Mouse (Mus musculus): ENCODE data around the gene Clstn3. TPM values are rescaled to one million over a fixed set of nuclear protein-coding genes. Genes with fewer than 3 reads are reported as not detected.

Gene Clstn3
- polyA plus RNA-seq, 1 experiment = 385 TPM

GRCm38 (mm10) chr6:124446024-124446423, 18.6 kb downstream of the Clstn3 start:
- Histone ChIP-seq H3K4me3 (replicated peaks; ENCODE audit: insufficient read depth, low read depth, low read length) (no peak overlapping the region), H3K27me3 (ENCODE audit: control insufficient read depth, insufficient read depth, low read length) (no peaks in the 10 kb centered on the region), H3K4me1 (ENCODE audit: control insufficient read depth, insufficient read depth, low read length) (peaks cover 9% of the 10 kb centered on the region), H3K27ac (ENCODE audit: insufficient read depth, low read length) (no peak overlapping the region)
- DNase-seq = no peak
- no peak for TF ChIP-seq CTCF (IDR thresholded peaks at IDR 0.05; ENCODE audit: borderline replicate concordance, insufficient read depth, low read depth, low read length)
- no peak for TF ChIP-seq POLR2A (IDR thresholded peaks at IDR 0.05; ENCODE audit: borderline replicate concordance, insufficient read depth, low read length)
- 96% methylated on average over 2 of the region's 2 CpGs for WGBS

DNA sequence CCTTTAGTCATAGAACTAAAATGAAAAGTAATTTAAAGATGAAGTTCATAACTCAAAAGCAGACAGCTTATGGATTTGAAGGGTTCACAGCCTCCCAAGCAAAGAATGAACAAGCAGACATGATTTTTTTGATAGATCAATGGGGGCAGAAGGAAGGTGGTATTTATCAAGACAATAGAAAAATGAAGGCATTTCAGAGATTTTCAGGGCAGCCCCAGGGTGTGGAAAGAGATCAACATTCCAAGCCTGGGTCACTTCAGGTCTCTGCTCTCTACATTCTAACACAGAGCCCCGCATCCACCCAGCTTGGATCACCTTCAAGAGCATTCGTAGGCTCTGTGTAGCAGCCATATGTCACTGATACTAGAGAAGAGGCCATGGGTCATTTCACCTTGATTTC, 21.3 kb downstream of the Clstn3 start:
- Histone ChIP-seq H3K27ac (ENCODE audit: insufficient read depth, low read length) (no peak overlapping the region), H3K4me1 (ENCODE audit: control insufficient read depth, insufficient read depth, low read length) (peaks cover 6% of the 10 kb centered on the region), H3K4me3 (replicated peaks; ENCODE audit: insufficient read depth, low read depth, low read length) (no peak overlapping the region), H3K27me3 (ENCODE audit: control insufficient read depth, insufficient read depth, low read length) (no peaks in the 10 kb centered on the region)
- DNase-seq = no peak
- no peak for TF ChIP-seq CTCF (IDR thresholded peaks at IDR 0.05; ENCODE audit: borderline replicate concordance, insufficient read depth, low read depth, low read length)
- WGBS = 23% methylated on average over 2 of the region's 2 CpGs

DNA sequence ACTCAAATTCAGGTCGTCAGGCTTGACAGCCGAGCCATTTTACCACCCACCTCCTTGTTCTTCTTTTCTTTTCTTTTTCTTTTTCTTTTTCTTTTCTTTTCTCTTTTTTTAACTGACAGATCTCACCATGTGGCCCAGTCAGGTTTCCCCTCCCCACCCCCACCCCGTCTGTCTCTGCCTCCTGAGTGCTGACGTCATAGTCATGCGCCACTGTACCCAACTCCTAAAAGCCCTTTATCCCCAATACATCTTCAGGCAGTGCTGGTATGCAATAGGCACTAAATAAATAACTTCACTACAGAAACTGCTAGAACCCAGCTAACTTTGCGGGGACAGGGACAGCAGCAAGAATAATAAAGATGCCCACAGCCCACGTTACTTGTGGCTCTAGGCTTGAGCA, 28.3 kb downstream of the Clstn3 start:
- Histone ChIP-seq H3K4me3 (replicated peaks; ENCODE audit: insufficient read depth, low read depth, low read length) (no peak overlapping the region), H3K27ac (ENCODE audit: insufficient read depth, low read length) (no peak overlapping the region), H3K27me3 (ENCODE audit: control insufficient read depth, insufficient read depth, low read length) (no peaks in the 10 kb centered on the region), H3K4me1 (ENCODE audit: control insufficient read depth, insufficient read depth, low read length) (no peaks in the 10 kb centered on the region)
- DNase-seq = no peak
- WGBS = 62% methylated on average over 7 of the region's 7 CpGs
- no peak for TF ChIP-seq CTCF (IDR thresholded peaks at IDR 0.05; ENCODE audit: borderline replicate concordance, insufficient read depth, low read depth, low read length)
- no peak for TF ChIP-seq POLR2A (IDR thresholded peaks at IDR 0.05; ENCODE audit: borderline replicate concordance, insufficient read depth, low read length)

DNA sequence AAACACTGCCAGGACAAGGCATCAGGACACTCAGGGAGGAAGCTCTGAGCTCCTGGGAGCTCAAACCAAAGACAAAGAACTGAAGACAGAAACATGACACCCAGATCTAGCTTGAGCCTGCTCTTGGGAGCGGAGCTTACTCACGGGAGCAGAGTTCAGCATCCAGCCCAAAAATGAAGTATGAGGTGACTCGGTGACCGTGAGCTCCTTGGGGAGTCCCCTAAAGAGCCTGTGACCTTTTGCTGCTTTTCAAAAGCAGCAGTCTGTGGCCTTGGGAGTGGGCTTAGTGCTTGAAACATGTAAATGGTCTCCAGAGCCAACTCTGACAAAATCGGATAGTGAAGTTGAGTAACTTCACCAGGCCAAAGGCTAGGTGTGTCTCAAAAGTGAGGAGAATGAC, 29.4 kb downstream of the Clstn3 start:
- no peak for DNase-seq
- WGBS = 82% methylated on average over 5 of the region's 5 CpGs
- Histone ChIP-seq H3K27me3 (ENCODE audit: control insufficient read depth, insufficient read depth, low read length) (no peaks in the 10 kb centered on the region), H3K4me3 (replicated peaks; ENCODE audit: insufficient read depth, low read depth, low read length) (no peak overlapping the region), H3K27ac (ENCODE audit: insufficient read depth, low read length) (no peak overlapping the region), H3K4me1 (ENCODE audit: control insufficient read depth, insufficient read depth, low read length) (no peaks in the 10 kb centered on the region)
- TF ChIP-seq CTCF (IDR thresholded peaks at IDR 0.05; ENCODE audit: borderline replicate concordance, insufficient read depth, low read depth, low read length) (no peak), POLR2A (IDR thresholded peaks at IDR 0.05; ENCODE audit: borderline replicate concordance, insufficient read depth, low read length) (no peak)

- no peak for DNase-seq
Measured at GRCm38 (mm10) chr6:124433688-124434324, 30.8 kb downstream of the Clstn3 start.

GRCm38 (mm10) chr6:124430784-124431495, 33.7 kb downstream of the Clstn3 start:
- Histone ChIP-seq H3K27ac (ENCODE audit: insufficient read depth, low read length) (no peak overlapping the region), H3K27me3 (ENCODE audit: control insufficient read depth, insufficient read depth, low read length) (no peaks in the 10 kb centered on the region), H3K4me3 (replicated peaks; ENCODE audit: insufficient read depth, low read depth, low read length) (no peak overlapping the region), H3K4me1 (ENCODE audit: control insufficient read depth, insufficient read depth, low read length) (peaks cover 3% of the 10 kb centered on the region)
- whole genome bisulfite sequencing = 68% methylated on average over 8 of the region's 8 CpGs
- TF ChIP-seq CTCF (IDR thresholded peaks at IDR 0.05; ENCODE audit: borderline replicate concordance, insufficient read depth, low read depth, low read length) (no peak), POLR2A (IDR thresholded peaks at IDR 0.05; ENCODE audit: borderline replicate concordance, insufficient read depth, low read length) (no peak)
- no peak for DNase-seq

More at GRCm38 (mm10) chr6:124433688-124434324, 30.8 kb downstream of the Clstn3 start:
- no peaks in the 10 kb centered on the region for H3K4me1 ChIP-seq (ENCODE audit: control insufficient read depth, insufficient read depth, low read length)
- TF ChIP-seq POLR2A (IDR thresholded peaks at IDR 0.05; ENCODE audit: borderline replicate concordance, insufficient read depth, low read length) = no peak
- H3K4me3 ChIP-seq (replicated peaks; ENCODE audit: insufficient read depth, low read depth, low read length) = no peak overlapping the region
- H3K27ac ChIP-seq (ENCODE audit: insufficient read depth, low read length) = no peak overlapping the region
- no peaks in the 10 kb centered on the region for H3K27me3 ChIP-seq (ENCODE audit: control insufficient read depth, insufficient read depth, low read length)
- WGBS = 80% methylated on average over 8 of the region's 8 CpGs

DNA sequence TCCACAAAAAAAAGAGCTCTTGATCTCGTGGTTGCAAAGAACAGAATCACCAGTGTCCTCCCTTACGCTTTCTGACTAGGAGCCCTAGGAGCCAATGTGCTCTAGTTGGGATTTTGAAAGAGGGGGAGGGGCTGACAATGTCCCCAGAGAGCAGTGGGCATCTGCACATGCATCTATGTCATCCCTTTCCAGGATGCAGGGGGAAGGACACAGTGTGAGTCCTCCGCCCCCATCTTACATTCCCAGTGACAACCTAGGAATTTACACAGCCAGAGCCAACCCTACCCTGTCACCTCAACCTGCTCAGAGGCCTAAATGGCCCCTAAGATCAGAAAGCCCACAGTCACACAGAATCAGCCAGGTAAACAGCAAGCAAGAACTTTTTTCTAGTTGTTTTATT, 34.2 kb downstream of the Clstn3 start:
- Histone ChIP-seq H3K27ac (ENCODE audit: insufficient read depth, low read length) (no peak overlapping the region), H3K27me3 (ENCODE audit: control insufficient read depth, insufficient read depth, low read length) (no peaks in the 10 kb centered on the region), H3K4me1 (ENCODE audit: control insufficient read depth, insufficient read depth, low read length) (peaks cover 3% of the 10 kb centered on the region), H3K4me3 (replicated peaks; ENCODE audit: insufficient read depth, low read depth, low read length) (no peak overlapping the region)
- TF ChIP-seq CTCF (IDR thresholded peaks at IDR 0.05; ENCODE audit: borderline replicate concordance, insufficient read depth, low read depth, low read length) (no peak), POLR2A (IDR thresholded peaks at IDR 0.05; ENCODE audit: borderline replicate concordance, insufficient read depth, low read length) (no peak)
- peak in 1 of 2 experiments; percentile 5 for DNase-seq
- WGBS = 77% methylated on average over 3 of the region's 3 CpGs

Measured in cerebellum, adult 2 months (tissue).